Mouse (Mus musculus) hindbrain, embryonic 16.5 days (tissue): ENCODE measurements around the gene Fbxl16. TPM values are rescaled to one million over a fixed set of nuclear protein-coding genes. Genes with fewer than 3 reads are reported as not detected.

Experiments used
- ATAC-seq: fragments of 200-750 bp; cut with Nextera tagmentation; 2 replicates; pipeline ENCODE4 v1.8.0; 2017; ENCODE audit warnings: moderate TSS enrichment, moderate library complexity
- H3K27ac ChIP-seq: fragments of 300-500 bp; sonication (generic); 2 replicates; pipeline ENCODE4 v1.5.1; 2014; ENCODE audit warnings: low read depth, mild to moderate bottlenecking, control low read depth, low read length, moderate library complexity
- H3K27me3 ChIP-seq: fragments of 300-500 bp; sonication (generic); replicated peaks from 2 replicates; pipeline ENCODE4 v1.6.1; 2014; ENCODE audit warnings: low read length; ENCODE audit not compliant: control insufficient read depth, insufficient read depth
- H3K36me3 ChIP-seq: fragments of 300-500 bp; sonication (generic); 2 replicates; pipeline ENCODE4 v1.6.1; 2014; ENCODE audit warnings: mild to moderate bottlenecking, low read length, moderate library complexity, mixed read lengths; ENCODE audit not compliant: control insufficient read depth, insufficient read depth
- H3K4me1 ChIP-seq: fragments of 300-500 bp; sonication (generic); 2 replicates; pipeline ENCODE4 v1.6.1; 2014; ENCODE audit warnings: low read depth, low read length; ENCODE audit not compliant: control insufficient read depth, insufficient read depth
- H3K4me2 ChIP-seq: fragments of 300-500 bp; sonication (generic); 2 replicates; pipeline ENCODE4 v1.6.1; 2014; ENCODE audit warnings: mild to moderate bottlenecking, low read length, control low read depth, moderate library complexity
- H3K4me3 ChIP-seq: fragments of 300-500 bp; sonication (generic); 2 replicates; pipeline ENCODE4 v1.5.1; 2014; ENCODE audit warnings: mild to moderate bottlenecking, low read length, control low read depth, moderate library complexity
- H3K9ac ChIP-seq: fragments of 300-500 bp; sonication (generic); 2 replicates; pipeline ENCODE4 v1.6.1; 2014; ENCODE audit warnings: low read depth, mild to moderate bottlenecking, control low read depth, low read length, moderate library complexity
- H3K9me3 ChIP-seq: fragments of 300-500 bp; sonication (generic); 2 replicates; pipeline ENCODE4 v1.6.1; 2014; ENCODE audit warnings: mild to moderate bottlenecking, low read length, moderate library complexity; ENCODE audit not compliant: control insufficient read depth
- WGBS: fragments of 180-500 bp; shearing (Covaris S2); extraction: QIAGEN DNeasy Blood & Tissue Kit; methylation state at CpG from one replicate; pipeline ENCODE4 v1.1.7; 2014; 5-methylcytosine and 5-hydroxymethylcytosine counted together
- polyA plus RNA-seq: library from polyadenylated mRNA; unstranded; fragments of >200 nt; fragmentation: Nextera tagmentation; extraction: Ambion mirVana; gene quantifications from 2 replicates; pipeline ENCODE4 v1.2.1, GENCODE M21; 2015

Fbxl16 gene
- polyA plus RNA-seq: 38.1 and 43.0 TPM in 2 replicates

- Histone ChIP-seq H3K27me3 (no peaks in the 10 kb centered on the region), H3K27ac (peak within 1 kb of the TSS; percentile 97), H3K4me3 (peak within 1 kb of the TSS; percentile 81), H3K9me3 (no peaks in the 10 kb centered on the region), H3K4me2 (peak within 1 kb of the TSS; percentile 82), H3K9ac (peak within 1 kb of the TSS; percentile 90), H3K4me1 (peaks cover 39% of the 10 kb centered on the region), H3K36me3 (no peaks in the 10 kb centered on the region)
- ATAC-seq: peak; percentile 90
- WGBS: under 1% methylated on average over 80 of the region's 100 CpGs
These were observed at the start of gene Fbxl16 for GRCm38 (mm10) chr17:25808789-25809605. Gene Fbxl16 (plus strand): TSS chr17:25809085.

- Histone ChIP-seq H3K9me3 (no peaks in the 10 kb centered on the region), H3K27ac (no peak overlapping the region), H3K9ac (no peak overlapping the region), H3K36me3 (no peaks in the 10 kb centered on the region), H3K4me2 (no peak overlapping the region), H3K4me1 (no peaks in the 10 kb centered on the region), H3K4me3 (no peak overlapping the region), H3K27me3 (no peaks in the 10 kb centered on the region)
- ATAC-seq: no peak
- WGBS: 80% methylated on average over 8 of the region's 8 CpGs
These were observed 48.7 kb upstream of the Fbxl16 start for GRCm38 (mm10) chr17:25760148-25760547.

- Histone ChIP-seq H3K4me2 (no peak overlapping the region), H3K9ac (no peak overlapping the region), H3K27ac (no peak overlapping the region), H3K9me3 (no peaks in the 10 kb centered on the region), H3K36me3 (no peaks in the 10 kb centered on the region), H3K27me3 (no peaks in the 10 kb centered on the region), H3K4me1 (no peaks in the 10 kb centered on the region), H3K4me3 (no peak overlapping the region)
- 35% methylated on average over 4 of the region's 4 CpGs for WGBS
- ATAC-seq: no peak
These were observed 47.3 kb upstream of the Fbxl16 start for GRCm38 (mm10) chr17:25761561-25761970.

- Histone ChIP-seq H3K4me1 (no peaks in the 10 kb centered on the region), H3K27ac (no peak overlapping the region), H3K9me3 (no peaks in the 10 kb centered on the region), H3K27me3 (no peaks in the 10 kb centered on the region; the same call in none of the 2 replicates), H3K4me3 (no peak overlapping the region), H3K9ac (no peak overlapping the region), H3K36me3 (no peaks in the 10 kb centered on the region), H3K4me2 (no peak overlapping the region)
- no peak for ATAC-seq
- 37% methylated on average over 3 of the region's 3 CpGs for WGBS
These were observed 46.3 kb upstream of the Fbxl16 start for GRCm38 (mm10) chr17:25762591-25762990.

- Histone ChIP-seq H3K4me1 (no peaks in the 10 kb centered on the region), H3K36me3 (no peaks in the 10 kb centered on the region), H3K4me3 (no peak overlapping the region), H3K9ac (no peak overlapping the region), H3K9me3 (no peaks in the 10 kb centered on the region), H3K27ac (no peak overlapping the region), H3K4me2 (no peak overlapping the region), H3K27me3 (no peaks in the 10 kb centered on the region; the same call in none of the 2 replicates)
- 28% methylated on average over 5 of the region's 5 CpGs for WGBS
- ATAC-seq: no peak
These were observed 43.0 kb upstream of the Fbxl16 start for GRCm38 (mm10) chr17:25765886-25766285.

- Histone ChIP-seq H3K27ac (no peak overlapping the region), H3K9ac (no peak overlapping the region), H3K27me3 (no peaks in the 10 kb centered on the region; the same call in none of the 2 replicates), H3K4me1 (peaks cover 4% of the 10 kb centered on the region), H3K4me3 (no peak overlapping the region), H3K4me2 (no peak overlapping the region), H3K9me3 (no peaks in the 10 kb centered on the region), H3K36me3 (no peaks in the 10 kb centered on the region)
- 44% methylated on average over 9 of the region's 9 CpGs for WGBS
- ATAC-seq: no peak
These were observed 39.6 kb upstream of the Fbxl16 start for GRCm38 (mm10) chr17:25769331-25769730.

- no peaks in the 10 kb centered on the region for H3K36me3 ChIP-seq
- peak within 1 kb of the TSS; percentile 62 for H3K4me3 ChIP-seq
- no peak within 1 kb of the TSS for H3K27ac ChIP-seq
- H3K27me3 ChIP-seq: no peaks in the 10 kb centered on the region; the same call in 1 of the 2 replicates
- peaks cover 7% of the 10 kb centered on the region for H3K4me1 ChIP-seq
- under 1% methylated on average over 37 of the region's 37 CpGs for WGBS
- H3K9me3 ChIP-seq: no peaks in the 10 kb centered on the region
- peak within 1 kb of the TSS; percentile 69 for H3K4me2 ChIP-seq
- ATAC-seq: peak; percentile 89
- H3K9ac ChIP-seq: peak within 1 kb of the TSS; percentile 75
These were observed 35.2 kb upstream of the Fbxl16 start, which contains the start of gene Narfl for GRCm38 (mm10) chr17:25773549-25774120. Gene Narfl (plus strand): TSS chr17:25773776.

GRCm38 (mm10) chr17:25775318-25776062 lies 33.4 kb upstream of the Fbxl16 start:
- no peak for ATAC-seq
- no peaks in the 10 kb centered on the region for H3K27me3 ChIP-seq
- no peak overlapping the region for H3K27ac ChIP-seq
- H3K4me2 ChIP-seq: no peak overlapping the region
- H3K4me3 ChIP-seq: no peak overlapping the region
- WGBS: 84% methylated on average over 10 of the region's 10 CpGs
- no peak overlapping the region for H3K9ac ChIP-seq
- H3K9me3 ChIP-seq: no peaks in the 10 kb centered on the region
- peaks cover 7% of the 10 kb centered on the region for H3K4me1 ChIP-seq
- H3K36me3 ChIP-seq: peaks cover 8% of the 10 kb centered on the region; the same call in 1 of the 2 replicates

GRCm38 (mm10) chr17:25777948-25778347 lies 30.9 kb upstream of the Fbxl16 start:
- Histone ChIP-seq H3K9me3 (no peaks in the 10 kb centered on the region), H3K27me3 (no peaks in the 10 kb centered on the region), H3K36me3 (peaks cover 22% of the 10 kb centered on the region), H3K9ac (no peak overlapping the region), H3K27ac (no peak overlapping the region), H3K4me3 (no peak overlapping the region), H3K4me2 (no peak overlapping the region), H3K4me1 (peaks cover 11% of the 10 kb centered on the region)
- no peak for ATAC-seq
- 94% methylated on average over 5 of the region's 5 CpGs for WGBS
